Mouse (Mus musculus) right cerebral cortex, adult 2 months (tissue): ENCODE results near the gene Scn9a.

Experiments used
- DNase-seq, 2 experiments: peaks; one replicate each; pipeline ENCODE4 v3.0.0; 2021 to 2022; ENCODE audit warnings: low spot score in 2 of 2

The Scn9a gene

DNA sequence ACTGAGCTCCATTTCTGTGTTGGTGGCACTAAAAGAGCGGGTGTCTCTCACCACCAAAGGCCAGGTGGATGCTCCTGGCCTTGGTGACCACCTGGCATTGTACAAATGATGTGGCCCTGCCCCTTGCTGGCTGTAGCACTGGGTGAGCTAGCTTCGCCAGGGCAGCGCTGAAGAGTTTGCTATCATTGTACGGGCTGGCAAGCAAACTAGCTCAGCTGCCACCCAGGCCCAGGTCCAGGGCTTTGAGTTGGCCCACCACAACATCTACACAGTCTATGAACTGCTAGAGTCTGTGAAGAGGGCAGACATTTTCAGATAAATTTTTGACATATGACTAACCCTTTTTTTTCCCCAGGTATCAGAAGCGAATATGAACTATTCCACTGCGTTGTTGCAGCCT, 170.8 kb downstream of the Scn9a start:
- no peak for DNase-seq

DNA sequence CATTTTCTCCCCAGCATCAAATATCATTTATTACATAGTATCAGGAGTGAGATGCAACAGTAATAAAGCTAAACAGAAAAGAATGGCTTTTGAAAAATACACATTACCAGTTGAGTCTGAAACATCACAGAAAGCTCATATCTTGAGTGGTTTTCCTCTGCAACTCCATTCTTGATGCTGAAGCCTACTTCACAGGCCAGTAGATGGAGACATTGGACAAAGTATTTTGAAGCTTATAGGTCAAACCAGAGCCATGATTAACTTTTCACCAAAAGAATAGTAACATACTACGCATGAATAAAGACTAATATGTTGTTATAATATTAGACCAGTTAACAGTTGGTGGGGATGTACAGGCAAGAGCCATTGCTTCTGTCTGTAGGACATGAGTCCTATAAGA, 172.3 kb downstream of the Scn9a start:
- DNase-seq, result no peak

DNA sequence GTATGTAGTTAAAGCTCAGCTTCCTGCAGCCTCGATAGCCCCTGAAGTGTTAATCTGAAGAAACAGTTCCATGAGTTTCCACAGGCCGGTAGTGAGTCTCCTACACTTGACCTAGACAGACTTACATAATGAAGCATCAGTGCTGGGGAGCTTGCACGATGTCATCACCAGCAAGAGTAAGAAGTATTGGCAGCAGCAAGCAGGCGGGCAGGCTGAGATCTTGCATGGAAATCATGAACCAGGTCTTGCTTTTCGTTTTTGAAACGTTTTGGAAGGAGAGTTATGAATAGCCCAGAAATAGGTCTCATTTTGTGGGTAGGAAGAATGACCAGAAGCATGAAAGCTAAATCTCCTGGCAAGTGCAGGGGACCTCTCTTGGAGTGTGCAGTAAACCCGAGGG, 194.1 kb downstream of the Scn9a start, which contains the start of gene Scn1a:
TSS of gene Scn1a (minus strand) at position 130 of the 400 bp plus-strand sequence.
- peak; percentile 33 to 44 for DNase-seq

DNA sequence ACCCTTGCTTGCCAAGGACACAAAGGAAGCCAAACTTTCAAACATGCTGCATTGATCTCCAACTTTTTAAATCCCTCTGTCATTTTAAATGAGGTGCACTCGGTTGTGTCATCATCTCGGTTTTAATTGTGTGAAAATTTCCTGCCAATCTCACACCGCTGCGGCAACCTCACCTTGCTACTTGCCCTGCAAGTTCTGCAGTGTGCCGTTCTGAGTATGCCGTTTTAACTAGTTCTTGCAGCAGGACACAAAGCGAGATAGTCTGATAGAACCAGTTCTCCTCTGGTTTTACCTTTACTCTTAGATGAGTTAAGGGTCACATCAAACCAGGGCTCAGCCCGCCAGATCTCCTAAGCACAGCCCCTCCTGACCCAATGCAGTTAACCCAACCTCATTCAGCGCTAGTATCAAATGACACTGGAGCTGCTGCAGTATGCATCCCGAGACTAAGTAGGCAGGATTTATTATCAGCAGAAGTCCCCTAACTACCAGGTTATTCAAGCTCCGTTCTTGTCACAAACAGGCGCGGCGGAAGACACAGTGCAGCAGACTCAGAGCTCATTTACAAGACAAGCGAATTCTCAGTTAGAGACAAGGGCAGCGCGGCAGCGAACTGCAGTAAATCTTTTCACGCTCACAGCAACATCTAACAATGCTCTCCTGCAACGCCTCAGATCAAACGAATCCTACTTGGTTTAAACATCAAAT, 194.8 kb downstream of the Scn9a start:
- peak; percentile 41 to 55 for DNase-seq

DNA sequence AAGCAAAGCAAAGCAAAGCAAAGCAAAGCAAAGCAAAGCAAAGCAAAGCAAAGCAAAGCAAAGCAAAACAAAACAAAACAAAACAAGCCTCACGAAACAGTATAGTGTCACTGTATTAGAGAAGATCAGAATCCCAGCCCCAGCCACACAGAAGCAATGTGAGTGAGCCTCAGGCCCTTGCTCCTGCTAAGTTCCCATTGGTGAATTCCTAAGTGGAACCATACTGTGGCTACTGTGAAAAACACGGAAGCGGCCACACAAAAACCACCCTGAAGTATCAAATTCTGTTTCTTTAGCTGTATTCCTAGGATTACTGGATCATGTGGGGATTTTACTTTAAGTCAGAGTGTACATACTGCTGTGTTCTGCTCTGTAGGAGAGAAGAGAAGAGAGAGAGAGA, 198.5 kb downstream of the Scn9a start:
- DNase-seq, result no peak
